Mouse (Mus musculus) 416B (cell line): ENCODE measurements around the gene Pard3b.

Experiments used
- DNase-seq: peaks from one replicate; pipeline ENCODE4 v3.0.0; 2011; ENCODE audit warnings: low read depth

The Pard3b gene

GRCm38 (mm10) chr1:62394555-62394954 is 755.9 kb downstream of the Pard3b start:
- no peak for DNase-seq

- DNase-seq, result no peak
Observed at GRCm38 (mm10) chr1:62398261-62398660, 759.6 kb downstream of the Pard3b start.

GRCm38 (mm10) chr1:62398738-62399137 is 760.1 kb downstream of the Pard3b start:
- no peak for DNase-seq

GRCm38 (mm10) chr1:62405061-62405460 is 766.4 kb downstream of the Pard3b start:
- DNase-seq, result no peak

- no peak for DNase-seq
Observed at GRCm38 (mm10) chr1:62411368-62411767, 772.7 kb downstream of the Pard3b start.

GRCm38 (mm10) chr1:62412019-62412418 is 773.4 kb downstream of the Pard3b start:
- DNase-seq, result no peak

- DNase-seq, result no peak
Observed at GRCm38 (mm10) chr1:62412988-62413387, 774.4 kb downstream of the Pard3b start.

- no peak for DNase-seq
Observed at GRCm38 (mm10) chr1:62414521-62414920, 775.9 kb downstream of the Pard3b start.

- DNase-seq, result no peak
Observed at GRCm38 (mm10) chr1:62416627-62417374, 778.2 kb downstream of the Pard3b start.

- DNase-seq, result no peak
Observed at GRCm38 (mm10) chr1:62422896-62423650, 784.4 kb downstream of the Pard3b start.

- no peak for DNase-seq
Observed at GRCm38 (mm10) chr1:62425369-62425768, 786.7 kb downstream of the Pard3b start.

GRCm38 (mm10) chr1:62428736-62429135 is 790.1 kb downstream of the Pard3b start:
- no peak for DNase-seq

GRCm38 (mm10) chr1:62429333-62430182 is 790.9 kb downstream of the Pard3b start:
- no peak for DNase-seq

GRCm38 (mm10) chr1:62431054-62431453 is 792.4 kb downstream of the Pard3b start:
- no peak for DNase-seq

GRCm38 (mm10) chr1:62433891-62434290 is 795.3 kb downstream of the Pard3b start:
- DNase-seq, result no peak

- DNase-seq, result no peak
Observed at GRCm38 (mm10) chr1:62435844-62436243, 797.2 kb downstream of the Pard3b start.

- DNase-seq, result no peak
Observed at GRCm38 (mm10) chr1:62436304-62436703, 797.7 kb downstream of the Pard3b start.

- no peak for DNase-seq
Observed at GRCm38 (mm10) chr1:62437493-62437892, 798.9 kb downstream of the Pard3b start.

GRCm38 (mm10) chr1:62444406-62444805 is 805.8 kb downstream of the Pard3b start:
- no peak for DNase-seq

GRCm38 (mm10) chr1:62446818-62447217 is 808.2 kb downstream of the Pard3b start:
- no peak for DNase-seq

GRCm38 (mm10) chr1:62449193-62449875 is 810.7 kb downstream of the Pard3b start:
- DNase-seq, result no peak

GRCm38 (mm10) chr1:62465536-62465935 is 826.9 kb downstream of the Pard3b start:
- DNase-seq, result no peak
